Mouse (Mus musculus) heart, adult 2 months (tissue): Measurements from ENCODE around the gene Ctsa.

Experiments
- CTCF ChIP-seq: fragments of 200-600 bp; IDR thresholded peaks from 2 replicates; pipeline ENCODE4 v1.8.1; 2022; ENCODE audit warnings: antibody characterized with exemption, mild to moderate bottlenecking, moderate library complexity
- EP300 ChIP-seq: fragments of 200-500 bp; IDR thresholded peaks from 2 replicates; pipeline ENCODE4 v1.6.1; 2011; ENCODE audit warnings: low read depth, low read length, control low read depth; ENCODE audit not compliant: insufficient read depth
- POLR2A ChIP-seq: fragments of 200-500 bp; IDR thresholded peaks from 2 replicates; pipeline ENCODE4 v1.6.1; 2011; ENCODE audit warnings: mild to moderate bottlenecking, low read depth, low read length, control low read depth; ENCODE audit not compliant: insufficient read depth

- no peak for TF ChIP-seq EP300
- no peak for TF ChIP-seq POLR2A
- TF ChIP-seq CTCF: no peak
Observed at GRCm38 (mm10) chr2:164806614-164807013, 26.1 kb upstream of the Ctsa start.
